Mouse (Mus musculus) duodenum, adult 2 months (tissue): ENCODE data around the gene Fbxl20. TPM values are rescaled to one million over a fixed set of nuclear protein-coding genes. Genes with fewer than 3 reads are reported as not detected.

Experiments
- polyA plus RNA-seq: library from polyadenylated mRNA; depleted of rRNA; stranded (reverse); fragments of >200 nt; gene quantifications from 2 replicates; pipeline ENCODE4 v1.2.3, GENCODE M21; 2012; ENCODE audit warnings: low replicate concordance; rRNA removed

Gene Fbxl20
- 7.8 and 11.6 TPM in 2 replicates for polyA plus RNA-seq

GRCm38 (mm10) chr11:98149786-98150624 is at the start of gene Fbxl20:
TSS of gene Fbxl20 (minus strand) at chr11:98150403.

DNA sequence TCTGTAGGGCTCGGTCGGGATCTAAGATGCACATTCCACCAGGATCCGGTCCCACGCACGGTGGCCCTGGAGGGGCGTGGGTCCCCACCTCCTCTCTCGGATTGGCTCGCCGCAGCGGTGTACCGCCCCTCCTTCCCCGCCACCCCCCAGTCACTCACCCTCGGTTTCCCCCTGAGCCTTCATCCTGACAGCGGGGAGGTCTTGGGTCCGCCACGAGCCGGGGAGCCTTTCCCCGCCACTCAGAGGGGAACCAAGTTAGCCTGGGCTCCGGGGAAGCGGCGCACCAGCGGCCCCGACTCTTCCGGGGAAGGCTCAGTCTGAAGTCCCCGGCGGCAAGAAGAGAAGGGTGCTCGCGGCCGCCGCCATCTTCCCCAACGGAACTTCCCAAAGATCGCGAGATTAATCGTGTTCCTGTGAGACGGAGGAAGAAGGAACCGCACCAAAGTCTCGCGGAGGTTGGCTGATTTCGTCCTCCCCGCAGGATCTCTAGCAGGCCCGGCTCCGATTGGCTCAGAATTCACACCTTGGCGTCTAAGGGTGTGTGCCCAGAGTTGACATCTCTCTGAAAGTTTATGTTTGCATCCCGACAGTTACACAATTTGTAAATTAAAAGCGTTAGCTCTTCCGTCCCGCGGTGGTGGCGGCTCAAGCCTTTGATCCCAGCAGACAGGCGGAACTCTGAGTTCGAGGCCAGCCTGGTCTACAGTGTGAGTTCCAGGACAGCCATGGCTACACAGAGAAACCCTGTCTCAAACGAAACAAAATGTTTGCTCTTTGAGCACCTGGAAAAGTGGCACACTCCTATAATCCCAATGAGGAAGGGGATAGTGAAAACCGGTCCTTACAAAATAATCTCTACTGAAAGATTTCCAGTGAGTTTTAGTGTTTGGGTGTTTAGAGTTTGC is 43.0 kb upstream of the Fbxl20 start, which contains the start of gene Med1:
TSS of gene Med1 (minus strand) at position 393 of the 905 bp plus-strand sequence.

DNA sequence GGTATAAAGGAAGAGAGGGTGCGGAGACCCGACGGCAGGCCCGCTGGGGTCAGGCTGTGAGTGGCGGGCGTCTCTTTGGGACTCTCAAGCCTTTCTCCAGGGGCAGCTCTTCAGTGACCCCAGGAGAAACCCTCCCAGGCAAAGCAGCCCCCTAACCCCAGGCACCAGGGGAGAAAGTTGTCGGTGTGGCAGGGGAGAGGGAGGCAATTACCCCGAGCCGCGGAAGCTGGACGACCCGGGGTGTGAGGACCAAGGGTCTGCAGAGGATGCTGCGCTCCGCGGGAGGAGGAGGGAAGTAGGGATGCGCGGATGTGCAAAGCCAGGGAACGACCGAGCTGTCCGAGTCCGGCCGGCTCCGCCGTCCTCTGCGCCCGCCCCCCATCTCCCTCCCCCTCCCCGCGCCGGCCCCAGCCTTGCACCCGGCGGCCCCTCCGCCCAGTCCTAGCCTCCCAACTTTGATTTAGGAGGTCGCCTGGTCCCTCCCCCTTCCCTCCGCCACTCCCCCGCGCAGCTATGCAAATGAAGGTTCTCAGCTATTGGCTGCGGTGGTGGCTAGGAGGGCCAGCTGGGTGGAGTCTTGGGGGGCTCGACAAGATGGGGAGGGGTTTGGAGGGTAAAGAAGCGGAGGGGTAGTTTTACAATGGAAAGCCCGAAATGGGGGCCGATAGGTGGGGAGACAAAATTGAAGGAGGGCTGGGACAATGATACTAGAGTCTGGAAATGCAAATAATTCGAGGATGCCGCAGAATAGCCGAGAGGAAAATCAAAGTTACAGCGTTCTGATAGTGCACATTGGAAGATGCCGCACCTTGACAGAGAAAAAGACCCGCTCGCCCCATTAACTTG is 97.0 kb downstream of the Fbxl20 start, which contains the start of gene Stac2:
TSS of gene Stac2 (minus strand) at position 474 of the 846 bp plus-strand sequence.

Other genes starting within 250 kb of the Fbxl20 start
- 1.0 and 1.2 TPM in 2 replicates for gene Plxdc1, start 164.0 kb downstream of the Fbxl20 start, polyA plus RNA-seq
- 0.79 and 0.95 TPM in 2 replicates for gene Arl5c, start 154.2 kb downstream of the Fbxl20 start, polyA plus RNA-seq
- 3.6 and 8.1 TPM in 2 replicates for gene Cacnb1, start 127.4 kb downstream of the Fbxl20 start, polyA plus RNA-seq
- 145 and 247 TPM in 2 replicates for gene Rpl19, start 123.7 kb downstream of the Fbxl20 start, polyA plus RNA-seq
- 0.64 and 1.0 TPM in 2 replicates for gene Stac2, start 96.9 kb downstream of the Fbxl20 start, polyA plus RNA-seq
- 2.3 and 6.4 TPM in 2 replicates for gene Med1, start 42.9 kb upstream of the Fbxl20 start, polyA plus RNA-seq
- gene Cdk12, start 52.7 kb upstream of the Fbxl20 start, polyA plus RNA-seq: 4.5 and 5.0 TPM in 2 replicates
- 0.05 TPM in 2 replicates for gene Neurod2, start 179.2 kb upstream of the Fbxl20 start, polyA plus RNA-seq
- 281 and 423 TPM in 2 replicates for gene Ppp1r1b, start 198.0 kb upstream of the Fbxl20 start, polyA plus RNA-seq
- 79.1 and 84.7 TPM in 2 replicates for gene Stard3, start 208.0 kb upstream of the Fbxl20 start, polyA plus RNA-seq
- gene Tcap, start 233.4 kb upstream of the Fbxl20 start, polyA plus RNA-seq: 1.00 and 1.1 TPM in 2 replicates
- 0.09 and 0.42 TPM in 2 replicates for gene Pnmt, start 236.0 kb upstream of the Fbxl20 start, polyA plus RNA-seq